Mouse (Mus musculus) kidney, adult 11 months (tissue): ENCODE results near the gene Mettl1.

Experiments
- DNase-seq: peaks from one replicate; pipeline ENCODE4 v3.0.0; 2022

Mettl1 gene

DNA sequence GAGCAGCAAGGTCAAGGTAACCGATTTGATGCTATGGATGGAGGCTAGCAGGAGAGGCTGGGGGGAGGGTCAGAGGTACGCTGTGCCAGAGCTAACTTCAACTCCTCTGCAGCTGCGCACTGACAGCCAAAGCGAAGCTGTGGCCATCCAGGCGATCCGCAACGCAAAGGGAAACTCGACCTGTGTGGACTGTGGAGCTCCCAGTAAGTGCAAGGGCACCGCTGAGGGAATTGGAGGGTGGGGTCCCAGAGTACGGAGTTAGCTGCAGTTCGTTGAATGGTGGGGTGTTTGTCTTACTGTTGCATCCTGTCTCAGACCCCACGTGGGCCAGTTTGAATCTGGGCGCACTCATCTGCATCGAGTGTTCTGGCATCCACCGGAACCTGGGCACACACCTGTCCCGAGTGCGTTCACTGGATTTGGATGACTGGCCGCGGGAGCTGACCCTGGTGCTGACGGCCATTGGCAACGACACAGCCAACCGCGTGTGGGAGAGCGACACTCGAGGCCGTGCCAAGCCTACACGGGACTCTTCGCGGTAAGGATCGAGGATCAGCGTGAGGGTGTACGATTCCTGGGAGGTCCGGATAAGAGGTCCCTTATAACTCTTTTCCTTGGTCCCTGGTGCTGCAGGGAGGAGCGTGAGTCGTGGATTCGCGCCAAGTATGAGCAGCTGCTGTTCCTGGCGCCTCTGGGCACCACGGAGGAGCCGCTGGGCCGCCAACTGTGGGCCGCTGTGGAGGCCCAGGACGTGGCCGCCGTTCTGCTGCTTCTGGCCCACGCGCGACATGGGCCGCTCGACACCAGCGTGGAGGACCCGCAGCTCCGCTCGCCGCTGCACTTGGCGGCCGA is 49.6 kb downstream of the Mettl1 start:
- peak; percentile 65 for DNase-seq

DNA sequence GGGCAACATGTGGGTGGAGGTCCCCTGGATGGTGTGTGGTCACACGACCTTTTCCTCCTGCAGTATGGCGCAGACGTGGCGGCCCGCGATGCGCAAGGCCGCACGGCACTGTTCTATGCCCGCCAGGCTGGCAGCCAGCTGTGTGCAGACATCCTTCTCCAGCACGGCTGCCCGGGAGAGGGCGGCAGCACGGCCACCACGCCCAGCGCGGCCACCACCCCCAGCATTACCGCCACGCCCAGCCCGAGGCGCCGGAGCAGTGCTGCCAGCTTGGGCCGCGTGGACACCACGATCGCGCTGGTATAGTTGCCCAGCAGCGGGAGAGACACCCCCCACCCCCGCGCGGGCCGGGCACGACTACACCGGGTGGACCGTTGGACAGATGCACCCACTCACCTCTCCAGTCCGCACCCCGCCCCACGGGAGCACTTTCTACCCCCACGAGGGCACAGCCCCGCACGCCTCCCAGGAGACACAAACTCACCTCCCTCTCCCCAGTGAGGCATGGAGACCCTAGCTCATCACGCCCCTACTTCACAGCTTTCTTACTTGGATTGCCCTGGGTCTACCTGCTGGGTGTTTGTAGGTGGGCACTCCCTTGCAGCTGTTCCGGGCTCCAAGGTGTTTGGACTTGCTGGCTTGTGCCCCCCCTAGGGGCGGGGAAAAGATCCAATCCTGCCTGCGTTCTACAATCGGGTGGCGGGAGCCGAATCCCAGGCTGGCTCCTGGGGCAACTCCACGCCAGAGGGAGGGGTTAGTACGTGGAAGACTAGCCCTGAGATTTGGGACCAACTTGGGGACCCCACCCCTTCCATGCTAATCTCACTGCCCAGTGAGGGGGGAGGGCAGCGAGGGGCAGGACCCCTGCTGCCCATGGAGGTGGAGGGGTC is 50.5 kb downstream of the Mettl1 start:
- no peak for DNase-seq

GRCm38 (mm10) chr10:127092742-127093141 is 51.5 kb downstream of the Mettl1 start:
- no peak for DNase-seq

- DNase-seq, result no peak
These were observed 53.2 kb downstream of the Mettl1 start for GRCm38 (mm10) chr10:127094382-127094802.
